Mouse (Mus musculus): ENCODE results near the gene Eloa.
A peak's percentile ranks its signal among the peaks of the same experiment; 100 is the strongest.
"Not testable (repeated sequence)": the region's sequence is repeated elsewhere in the genome, so short reads cannot be mapped to it uniquely, and the experiment has no call there.

Gene Eloa

GRCm38 (mm10) chr4:136021549-136022047 is at the start of gene Eloa:
Eloa (minus strand) TSS chr4:136021763.
- peak; percentile 99 for DNase-seq (ENCODE audit: low spot score)

DNA sequence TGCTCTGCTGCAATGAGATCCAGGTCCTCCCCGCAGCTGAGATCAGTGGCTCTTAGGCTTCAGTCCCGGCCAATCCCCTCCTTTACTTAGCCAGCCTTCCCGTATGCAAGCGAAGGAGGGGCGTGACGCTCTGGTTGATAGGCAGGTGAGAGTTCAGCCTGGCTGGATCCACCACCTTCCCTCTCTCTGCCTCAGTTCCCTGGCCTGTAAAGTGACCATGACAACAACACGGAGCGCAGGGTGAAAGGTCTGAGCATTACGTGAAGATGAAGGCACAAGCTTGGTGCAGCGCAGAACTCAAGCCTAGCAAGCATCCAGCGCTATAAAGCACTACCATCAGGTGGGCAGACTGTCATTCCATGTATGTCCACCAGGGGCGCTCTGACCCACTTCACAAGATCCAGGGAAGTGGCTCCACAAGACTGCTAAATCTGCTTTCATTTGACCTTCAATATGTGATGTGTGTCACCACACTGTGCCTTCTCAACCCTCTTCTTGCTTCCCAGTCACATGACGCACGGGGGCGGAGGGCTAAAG is 49.7 kb upstream of the Eloa start:
- DNase-seq (ENCODE audit: low spot score) = peak; percentile 83

GRCm38 (mm10) chr4:136070592-136070991 is 49.0 kb upstream of the Eloa start:
- DNase-seq (ENCODE audit: low spot score) = no peak

DNA sequence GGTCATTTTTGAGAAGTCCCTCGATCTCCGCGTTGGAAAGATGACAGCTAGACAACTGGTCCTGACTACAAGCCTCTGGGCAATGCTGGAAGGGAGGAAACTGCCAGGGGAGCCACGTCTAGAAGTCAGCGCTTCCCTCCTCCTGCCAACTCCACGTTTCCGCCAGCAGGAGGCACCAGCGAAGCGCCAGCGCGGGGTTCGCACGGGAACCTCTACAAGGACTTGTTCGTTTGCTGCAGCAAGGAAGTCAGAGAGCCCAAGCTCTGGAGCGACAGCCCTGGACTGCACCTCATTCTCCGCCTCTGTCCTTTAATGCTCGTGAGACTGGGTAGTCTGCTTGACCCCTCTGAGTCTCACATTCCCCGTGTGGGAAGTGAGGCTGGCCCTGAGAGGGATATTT is 48.4 kb upstream of the Eloa start:
- peak; percentile 87 for DNase-seq (ENCODE audit: low spot score)

- no peak for DNase-seq (ENCODE audit: low spot score)
Observed at GRCm38 (mm10) chr4:136069313-136069712, 47.8 kb upstream of the Eloa start.

DNA sequence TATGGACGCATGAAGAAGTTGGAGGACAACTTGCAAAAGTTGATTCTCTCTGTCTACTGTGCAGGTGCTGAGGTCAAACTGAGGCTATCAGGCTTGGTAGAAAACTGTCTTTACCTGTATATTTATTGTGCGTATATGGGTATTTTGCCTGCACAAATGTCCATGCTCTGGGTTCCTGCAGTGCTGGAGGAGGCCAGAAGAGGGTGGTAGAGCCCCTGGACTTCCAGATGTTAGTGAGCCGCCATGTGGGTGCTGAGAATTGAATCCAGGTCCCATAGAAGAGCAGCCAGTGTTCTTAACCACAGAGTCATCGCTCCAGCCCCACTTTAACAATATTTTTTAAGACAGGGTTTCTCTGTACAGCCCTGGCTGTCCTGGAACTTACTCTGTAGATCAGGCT is 41.6 kb upstream of the Eloa start:
- no peak for DNase-seq (ENCODE audit: low spot score)

GRCm38 (mm10) chr4:136059800-136060488 is 38.4 kb upstream of the Eloa start:
- not testable (repeated sequence) for DNase-seq (ENCODE audit: low spot score)

DNA sequence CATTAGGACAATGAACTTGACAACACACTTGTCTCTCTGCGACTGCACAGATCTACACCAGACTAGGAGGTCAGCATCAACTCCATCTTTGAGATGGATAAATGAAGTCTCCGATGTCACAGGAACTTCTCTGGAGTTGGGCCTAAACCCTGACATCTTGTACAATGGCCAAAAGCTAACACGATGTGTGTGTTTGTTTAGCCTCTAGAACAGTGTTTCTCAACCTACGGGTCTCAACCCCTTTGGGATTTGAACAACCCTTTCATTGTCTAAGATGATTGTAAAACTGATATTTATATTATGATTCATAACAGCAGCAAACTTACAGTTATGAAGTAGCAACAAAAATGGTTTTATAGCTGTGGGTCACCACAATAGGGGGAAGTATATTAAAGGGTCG is 36.4 kb upstream of the Eloa start:
- no peak for DNase-seq (ENCODE audit: low spot score)

- DNase-seq (ENCODE audit: low spot score) = no peak
Observed at GRCm38 (mm10) chr4:136056030-136056429, 34.5 kb upstream of the Eloa start.

GRCm38 (mm10) chr4:136053843-136054242 is 32.3 kb upstream of the Eloa start:
- DNase-seq (ENCODE audit: low spot score) = no peak

DNA sequence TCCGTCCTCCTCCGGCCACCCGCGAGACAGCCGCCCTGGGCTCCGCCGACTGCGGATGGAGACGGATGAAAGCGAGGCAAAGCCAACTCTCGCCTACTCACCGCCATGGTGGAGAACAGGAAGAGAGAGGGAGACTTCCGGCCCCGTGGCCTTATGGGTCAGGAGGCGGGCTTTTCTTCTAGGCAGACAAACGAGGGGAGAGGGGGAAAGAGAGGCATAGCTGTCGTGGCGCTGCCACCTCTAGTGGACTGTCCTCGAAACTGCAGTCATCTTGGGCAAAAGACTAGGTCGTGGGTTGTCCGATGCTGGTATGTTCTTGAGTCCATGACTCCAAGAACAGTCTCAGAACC is 31.7 kb upstream of the Eloa start, which contains the start of gene Rpl11:
Gene Rpl11, minus strand, starts transcription at position 182 of the 350 bp plus-strand sequence.
- peak; percentile 97 for DNase-seq (ENCODE audit: low spot score)

DNA sequence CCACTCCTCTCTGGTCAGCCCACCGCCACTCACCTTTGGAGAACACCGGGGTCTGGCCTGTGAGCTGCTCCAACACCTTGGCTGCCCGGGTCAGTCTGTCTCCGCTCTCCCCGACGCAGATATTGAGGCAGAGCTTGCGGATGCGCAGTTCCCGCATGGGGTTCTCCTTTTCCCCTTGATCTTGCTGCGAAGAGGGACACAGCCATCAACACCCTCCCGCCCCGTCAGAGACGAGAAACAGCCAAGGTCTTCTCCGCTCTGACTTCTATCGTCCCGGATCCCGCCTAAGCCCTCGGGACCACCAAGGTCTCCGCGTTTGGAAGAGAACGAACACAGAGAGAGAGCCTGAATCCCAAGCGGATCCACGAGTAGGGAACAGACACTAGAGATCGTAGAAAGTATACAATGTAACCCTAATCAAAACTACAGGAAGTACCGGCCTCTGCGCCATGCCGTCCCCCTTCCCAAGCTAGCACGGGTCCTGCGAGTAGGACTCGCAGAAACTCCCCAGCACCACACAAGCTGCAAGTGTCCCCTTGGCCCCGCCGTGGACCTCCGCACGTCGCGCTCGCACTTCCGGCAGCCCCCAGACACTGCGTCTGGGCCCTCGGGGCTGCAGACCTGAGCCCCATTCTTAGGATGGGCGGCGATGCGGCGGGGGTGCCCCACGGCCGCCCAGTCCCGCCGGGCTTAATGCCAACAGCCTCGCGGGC is 31.1 kb upstream of the Eloa start:
- peak; percentile 32 for DNase-seq (ENCODE audit: low spot score)

DNA sequence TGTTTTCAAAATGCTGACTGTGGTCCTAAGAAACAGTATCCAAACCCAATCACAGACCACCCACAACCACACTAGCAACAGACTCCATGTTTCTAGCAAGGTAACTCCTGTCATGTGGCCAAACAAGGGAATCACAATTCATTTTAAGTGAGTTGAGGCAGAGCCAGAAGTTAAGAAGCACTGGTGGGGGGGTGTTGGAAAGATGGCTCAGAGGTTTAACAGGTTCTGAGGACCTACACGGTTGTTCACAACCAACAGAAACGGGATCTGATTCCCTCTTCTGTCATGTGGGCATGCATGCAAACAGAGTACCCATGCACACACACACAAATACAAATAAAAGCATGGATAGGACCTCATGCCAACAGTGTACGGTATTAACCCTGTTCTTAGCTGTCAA is 30.5 kb upstream of the Eloa start:
- DNase-seq (ENCODE audit: low spot score) = peak; percentile 36

- no peak for DNase-seq (ENCODE audit: low spot score)
Observed at GRCm38 (mm10) chr4:136050226-136050625, 28.7 kb upstream of the Eloa start.

DNA sequence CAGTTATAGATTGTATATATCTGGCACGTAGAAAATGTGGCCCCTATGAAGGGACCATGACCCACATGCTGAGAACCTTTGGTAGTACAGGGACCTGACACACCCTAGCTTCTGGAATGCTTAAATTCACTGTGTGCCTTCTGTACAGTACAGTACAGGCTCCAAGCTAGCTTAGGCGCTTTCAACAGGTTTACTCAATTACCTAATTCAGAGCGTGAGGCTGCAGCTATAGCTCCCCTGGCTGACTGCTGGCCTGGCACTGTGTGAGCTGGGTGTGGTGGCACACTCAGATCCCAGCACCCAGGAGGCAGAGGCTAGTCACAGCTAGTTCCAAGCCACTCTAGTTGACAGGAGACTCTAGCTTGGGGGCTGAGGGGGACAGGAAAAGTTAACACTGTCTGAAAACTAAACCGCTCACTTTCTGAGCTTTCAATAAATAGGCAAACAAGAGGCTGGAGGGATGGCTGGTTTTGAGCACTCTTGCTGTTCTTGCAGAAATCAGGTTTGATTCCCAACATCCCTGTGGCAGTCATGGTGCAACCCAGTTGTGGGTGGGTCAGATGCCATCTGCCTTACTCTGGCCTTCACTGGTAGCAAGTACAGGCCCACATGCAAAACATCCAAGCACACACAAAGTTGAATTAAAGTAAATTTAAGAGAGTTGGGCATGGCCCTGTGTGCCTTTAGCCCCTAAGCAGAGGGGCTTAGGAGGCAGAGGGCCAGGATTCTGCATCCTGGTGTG is 26.9 kb upstream of the Eloa start:
- DNase-seq (ENCODE audit: low spot score) = no peak

GRCm38 (mm10) chr4:136047626-136048025 is 26.1 kb upstream of the Eloa start:
- no peak for DNase-seq (ENCODE audit: low spot score)

- no peak for DNase-seq (ENCODE audit: low spot score)
Observed at GRCm38 (mm10) chr4:136046888-136047287, 25.3 kb upstream of the Eloa start.

- DNase-seq (ENCODE audit: low spot score) = no peak
Observed at GRCm38 (mm10) chr4:136045091-136045490, 23.5 kb upstream of the Eloa start.

DNA sequence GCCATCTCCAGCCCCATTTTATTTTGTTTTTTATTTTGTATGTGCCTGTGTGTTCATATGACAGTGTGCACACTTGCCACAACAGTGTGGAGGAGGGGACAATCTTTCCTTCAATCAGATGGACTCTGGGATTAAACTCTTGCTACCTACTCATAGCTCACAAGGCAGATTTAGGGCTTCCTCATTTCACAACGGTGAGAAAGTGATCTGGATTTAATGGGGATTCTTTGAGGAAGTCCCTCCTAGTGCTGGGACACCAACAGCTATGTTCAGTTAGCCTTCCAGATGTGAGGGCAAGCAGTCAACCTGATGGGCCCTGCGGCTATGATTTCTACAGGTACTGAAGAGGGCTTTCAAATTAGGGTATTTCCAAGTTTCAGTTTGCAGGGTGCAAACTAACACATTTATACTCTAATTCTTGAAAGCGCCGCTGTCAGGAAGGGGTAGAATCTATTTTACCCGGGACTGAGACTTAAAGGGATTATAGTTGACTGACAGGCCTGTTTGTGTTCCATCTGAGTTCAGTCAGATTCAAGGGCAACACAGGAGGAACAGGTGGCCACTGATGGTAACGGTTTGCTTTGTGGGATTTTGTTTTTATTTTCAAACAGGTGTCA is 22.3 kb upstream of the Eloa start:
- DNase-seq (ENCODE audit: low spot score) = no peak

DNA sequence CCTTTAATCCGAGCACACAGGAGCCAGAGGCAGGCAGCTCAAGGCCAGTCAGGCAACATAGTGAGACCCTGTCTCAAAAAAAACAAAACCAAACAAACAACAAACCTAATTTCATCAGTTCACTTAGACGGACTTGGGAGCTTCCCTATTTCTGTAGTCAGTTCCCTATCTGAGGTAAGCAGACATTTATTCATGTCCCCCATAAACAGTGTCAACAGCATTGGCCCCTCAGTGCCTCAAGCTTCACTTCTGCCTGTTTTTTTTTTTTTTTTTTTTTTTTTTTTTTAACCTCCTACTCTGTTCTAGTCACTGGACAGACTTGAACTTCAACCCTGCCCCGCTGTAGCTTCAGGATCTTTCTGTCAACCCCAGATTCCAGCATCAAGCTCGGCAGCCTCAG is 13.5 kb upstream of the Eloa start:
- no peak for DNase-seq (ENCODE audit: low spot score)

DNA sequence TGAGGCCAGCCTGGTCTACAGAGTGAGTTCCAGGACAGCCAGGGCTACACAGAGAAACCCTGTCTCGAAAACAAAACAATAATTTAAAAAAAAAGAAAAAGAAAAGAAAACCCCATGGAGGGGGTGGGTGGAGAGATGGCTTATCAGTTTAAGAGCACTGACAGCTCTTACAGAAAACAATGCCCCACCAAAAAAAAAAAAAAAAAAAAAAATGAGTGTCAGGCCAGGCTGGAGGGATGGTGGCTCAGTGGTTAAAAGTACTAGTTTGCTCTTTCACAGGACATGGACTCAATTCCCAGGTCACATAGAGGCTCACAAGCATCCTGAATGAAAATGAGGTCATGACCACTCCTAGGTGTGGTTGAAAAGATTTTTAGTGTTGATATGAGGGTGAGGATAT is 11.7 kb upstream of the Eloa start:
- no peak for DNase-seq (ENCODE audit: low spot score)
